Mouse (Mus musculus): ENCODE data around the gene Itfg2. TPM values are rescaled to one million over a fixed set of nuclear protein-coding genes. Genes with fewer than 3 reads are reported as not detected.

Itfg2 gene
- polyA plus RNA-seq, 1 experiment: 15.2 TPM

DNA sequence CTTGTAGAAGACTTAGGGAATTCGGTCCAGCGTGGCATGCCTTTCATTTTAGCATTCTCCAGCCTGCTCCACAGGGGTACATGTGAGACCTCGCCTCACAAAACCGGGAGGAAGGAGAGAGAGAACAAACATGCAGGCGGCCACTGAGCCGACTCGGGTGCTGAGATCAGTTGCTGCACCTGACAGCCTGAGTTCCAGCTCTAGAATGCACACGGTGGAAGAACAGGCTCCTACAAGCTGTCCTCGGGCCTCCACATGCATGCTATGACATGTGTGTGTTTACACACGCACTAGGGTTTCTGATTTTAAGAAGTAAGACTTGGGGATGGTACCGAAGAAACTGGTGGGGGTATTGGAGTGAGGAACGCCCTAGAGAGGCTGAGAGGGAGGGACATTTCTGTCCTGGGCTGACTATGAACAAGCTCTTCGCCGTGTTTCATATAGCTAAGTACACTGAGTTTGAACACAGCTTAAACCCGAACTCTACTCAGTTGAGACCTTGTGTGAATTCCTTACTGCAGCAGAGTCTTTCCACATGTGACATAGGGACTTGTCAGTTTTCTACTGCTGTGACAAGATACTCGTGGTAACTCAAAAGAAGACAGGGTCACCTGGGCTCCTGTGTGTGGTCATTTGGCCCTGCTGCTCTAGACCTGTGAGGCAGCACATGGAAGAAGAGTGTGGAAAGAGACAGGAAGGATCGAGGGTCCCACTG lies 48.2 kb downstream of the Itfg2 start:
- no peak overlapping the region for H3K4me3 ChIP-seq (ENCODE audit: insufficient read depth, low read length)
- H3K4me1 ChIP-seq (ENCODE audit: control insufficient read depth, insufficient read depth, low read length): no peaks in the 10 kb centered on the region
- no peak overlapping the region for H3K27ac ChIP-seq (ENCODE audit: insufficient read depth, low read length)
- no peak for TF ChIP-seq POLR2A (IDR thresholded peaks at IDR 0.05; ENCODE audit: low read depth, low read length)
- TF ChIP-seq CTCF (IDR thresholded peaks at IDR 0.05; ENCODE audit: borderline replicate concordance, insufficient read depth, low read length): no peak

DNA sequence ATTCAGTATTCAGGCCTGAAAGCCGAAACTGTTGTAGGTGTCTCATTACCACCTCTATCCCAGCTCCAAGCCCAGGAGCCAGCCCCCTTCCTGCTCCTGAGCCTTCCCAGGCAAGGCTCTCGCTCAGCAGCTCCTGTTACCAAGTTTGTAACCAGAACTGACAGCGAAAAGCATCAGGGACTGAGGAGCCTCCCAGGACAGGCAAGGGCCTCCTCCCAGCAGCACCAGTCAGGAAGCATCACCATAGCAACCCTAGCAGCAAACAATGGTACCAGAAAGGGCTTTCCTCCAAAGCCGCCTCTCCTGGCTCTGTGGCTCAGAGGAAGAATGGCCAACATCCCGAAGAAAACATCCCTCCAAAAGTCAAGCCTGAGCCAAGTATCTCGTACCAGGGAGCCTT lies 49.5 kb downstream of the Itfg2 start, which contains the start of the genes Tex52 and Gm44596:
Gene Tex52 (plus strand): TSS at position 265 of the 400 bp plus-strand sequence.
Gene Gm44596 (plus strand): TSS at position 312 of the 400 bp plus-strand sequence.
- Histone ChIP-seq H3K4me1 (ENCODE audit: control insufficient read depth, insufficient read depth, low read length) (no peaks in the 10 kb centered on the region), H3K27ac (ENCODE audit: insufficient read depth, low read length) (no peak within 1 kb of the TSS), H3K4me3 (ENCODE audit: insufficient read depth, low read length) (no peak within 1 kb of the TSS)
- TF ChIP-seq POLR2A (IDR thresholded peaks at IDR 0.05; ENCODE audit: low read depth, low read length) (no peak), CTCF (IDR thresholded peaks at IDR 0.05; ENCODE audit: borderline replicate concordance, insufficient read depth, low read length) (no peak)

DNA sequence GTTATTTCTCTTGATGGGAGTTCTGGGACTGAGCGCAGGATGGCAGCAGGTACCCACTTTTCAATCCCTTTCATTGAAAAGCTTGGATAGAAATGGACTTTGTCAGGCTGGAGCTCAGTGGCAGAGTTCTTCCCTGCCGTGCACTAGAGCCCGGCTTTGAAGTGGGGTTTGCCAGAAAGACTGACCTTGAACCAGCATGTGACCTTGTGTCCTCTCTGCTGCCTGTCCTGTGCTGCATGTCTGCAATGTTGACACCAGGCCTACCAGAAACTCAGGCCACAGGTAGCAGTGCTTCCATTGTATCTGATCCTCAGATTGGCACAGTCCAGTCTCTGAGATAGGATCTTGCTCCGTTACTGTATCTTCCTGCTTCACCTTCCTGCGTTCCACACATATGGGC lies 54.7 kb downstream of the Itfg2 start:
- Histone ChIP-seq H3K27ac (ENCODE audit: insufficient read depth, low read length) (no peak overlapping the region), H3K4me1 (ENCODE audit: control insufficient read depth, insufficient read depth, low read length) (0 out of 2 replicates have a peak, but pooled peaks cover 3% of the 10 kb centered on the region), H3K4me3 (ENCODE audit: insufficient read depth, low read length) (no peak overlapping the region)
- TF ChIP-seq CTCF (IDR thresholded peaks at IDR 0.05; ENCODE audit: borderline replicate concordance, insufficient read depth, low read length): no peak
- no peak for TF ChIP-seq POLR2A (IDR thresholded peaks at IDR 0.05; ENCODE audit: low read depth, low read length)

DNA sequence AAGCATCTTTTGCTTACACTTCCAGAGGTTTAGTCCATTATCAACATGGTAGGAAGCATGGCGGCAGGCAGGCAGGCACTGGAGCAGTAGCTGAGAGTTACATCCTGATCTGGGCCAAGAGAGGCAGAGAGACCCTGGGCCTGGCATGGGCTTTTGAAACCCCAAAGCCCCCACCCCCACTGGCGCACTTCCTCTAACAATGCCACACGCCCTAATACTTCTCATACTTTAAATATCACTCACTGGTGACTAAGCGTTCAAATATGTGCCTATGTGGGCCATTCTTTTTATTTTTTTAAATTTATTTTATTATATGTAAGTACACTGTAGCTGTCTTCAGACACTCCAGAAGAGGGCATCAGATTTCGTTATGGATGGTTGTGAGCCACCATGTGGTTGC lies 58.3 kb downstream of the Itfg2 start:
- no peak for TF ChIP-seq CTCF (IDR thresholded peaks at IDR 0.05; ENCODE audit: borderline replicate concordance, insufficient read depth, low read length)
- no peak for TF ChIP-seq POLR2A (IDR thresholded peaks at IDR 0.05; ENCODE audit: low read depth, low read length)
- Histone ChIP-seq H3K27ac (ENCODE audit: insufficient read depth, low read length) (no peak overlapping the region), H3K4me1 (ENCODE audit: control insufficient read depth, insufficient read depth, low read length) (peaks cover 7% of the 10 kb centered on the region; the same call in 1 of the 2 replicates), H3K4me3 (ENCODE audit: insufficient read depth, low read length) (no peak overlapping the region)

DNA sequence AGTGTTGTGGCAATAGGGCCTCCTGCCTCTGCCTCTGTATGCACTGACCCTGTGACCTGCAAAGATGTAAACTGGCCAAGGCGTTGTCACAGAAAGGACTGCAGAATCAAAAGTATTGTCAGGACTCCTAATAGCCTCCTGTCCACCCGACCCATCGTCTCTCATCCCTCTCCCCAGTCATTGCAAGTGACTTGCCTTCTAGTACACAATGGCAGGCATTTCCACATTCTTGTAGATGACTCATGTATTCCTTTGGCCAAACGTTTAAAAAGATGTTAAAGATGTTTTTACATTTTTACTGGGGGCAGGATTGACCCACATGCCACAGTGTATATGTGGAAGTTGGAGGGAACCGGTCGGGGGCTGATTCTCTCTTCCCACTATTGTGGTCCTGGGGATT lies 60.0 kb downstream of the Itfg2 start:
- Histone ChIP-seq H3K4me1 (ENCODE audit: control insufficient read depth, insufficient read depth, low read length) (peaks cover 12% of the 10 kb centered on the region; the same call in 1 of the 2 replicates), H3K27ac (ENCODE audit: insufficient read depth, low read length) (peak overlapping the region; percentile 70), H3K4me3 (ENCODE audit: insufficient read depth, low read length) (no peak overlapping the region)
- TF ChIP-seq CTCF (IDR thresholded peaks at IDR 0.05; ENCODE audit: borderline replicate concordance, insufficient read depth, low read length) (no peak), POLR2A (IDR thresholded peaks at IDR 0.05; ENCODE audit: low read depth, low read length) (0 out of 2 replicates have a peak, but pooled peaks have one; percentile 33)

DNA sequence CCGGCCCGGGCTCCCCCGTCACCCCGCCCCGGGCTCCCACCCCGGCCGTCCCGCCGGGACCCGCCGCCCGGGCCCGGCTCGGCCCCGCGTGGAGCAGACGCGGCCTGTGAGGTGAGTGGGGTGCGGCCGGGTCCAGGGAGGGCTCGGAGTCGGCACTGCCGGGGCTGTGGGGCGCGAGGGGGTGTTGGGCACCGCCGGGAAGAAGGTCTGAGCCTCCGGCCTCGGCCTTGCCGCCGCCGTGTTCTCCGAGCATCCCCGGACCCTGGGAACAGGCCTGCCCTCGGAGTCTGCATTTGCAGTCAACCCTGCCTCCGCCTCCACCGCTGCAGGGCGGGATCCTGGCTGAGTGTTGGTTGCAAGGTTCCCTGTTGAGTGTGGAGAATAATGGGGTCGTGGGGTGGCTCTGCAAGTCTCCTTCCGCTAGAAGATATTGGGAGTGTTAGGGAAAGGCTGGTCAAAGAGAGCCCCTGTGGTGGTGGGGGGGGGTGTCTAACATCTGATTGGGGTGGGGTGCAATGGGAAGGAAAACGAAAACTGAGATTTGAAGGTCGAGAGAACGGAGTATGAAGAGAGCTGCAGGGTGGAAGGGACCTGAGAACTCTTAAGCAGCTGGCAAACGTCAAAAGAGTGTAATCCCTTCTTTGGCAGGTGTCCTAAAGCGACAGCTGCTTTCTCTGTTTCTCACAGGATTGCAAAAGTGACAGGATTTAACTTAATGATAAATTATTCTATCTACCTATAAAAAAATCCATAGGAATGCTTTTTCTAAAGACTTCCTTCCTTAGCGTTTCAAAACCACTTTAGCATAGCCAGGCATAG lies 61.5 kb downstream of the Itfg2 start:
- peak overlapping the region; percentile 98 for H3K4me3 ChIP-seq (ENCODE audit: insufficient read depth, low read length)
- no peak for TF ChIP-seq CTCF (IDR thresholded peaks at IDR 0.05; ENCODE audit: borderline replicate concordance, insufficient read depth, low read length)
- no peak for TF ChIP-seq POLR2A (IDR thresholded peaks at IDR 0.05; ENCODE audit: low read depth, low read length)

DNA sequence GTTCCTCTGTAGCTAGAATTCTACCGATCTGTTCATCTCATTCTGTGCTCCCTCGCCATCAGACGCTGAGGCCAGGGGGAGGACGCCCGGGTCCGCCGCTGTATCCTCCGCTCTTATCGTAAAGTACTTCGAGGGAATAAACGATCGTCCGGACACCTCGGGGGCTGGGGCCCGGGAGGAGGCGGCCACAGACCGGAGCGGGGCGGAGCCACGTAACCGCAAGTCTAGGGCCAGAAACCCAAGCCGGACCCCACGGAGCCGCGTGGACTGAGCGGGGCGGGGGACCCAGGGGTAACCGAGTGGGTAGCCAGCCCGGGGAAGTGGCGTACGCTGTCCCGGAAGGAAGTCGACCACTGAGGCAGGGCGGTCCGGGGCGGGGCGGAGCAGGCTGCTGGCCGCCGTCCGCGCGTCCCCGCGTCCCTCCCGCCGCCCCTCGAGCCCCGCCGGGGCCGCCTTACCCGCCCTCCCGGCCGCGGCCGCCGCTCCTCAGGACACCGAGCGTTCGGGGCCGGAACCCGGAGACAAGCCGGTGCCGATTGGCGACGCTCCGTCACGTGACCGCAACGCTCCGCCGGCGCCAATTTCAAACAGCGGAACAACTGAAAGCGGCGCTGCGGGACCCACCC lies 62.2 kb downstream of the Itfg2 start, which contains the start of the genes Rhno1 and Foxm1:
Gene Rhno1 (minus strand): TSS at position 531 of the 626 bp plus-strand sequence.
Gene Foxm1 (plus strand): TSS at position 587 of the 626 bp plus-strand sequence.
- peak within 1 kb of the TSS; percentile 98 for H3K4me3 ChIP-seq (ENCODE audit: insufficient read depth, low read length)
- peak within 1 kb of the TSS; percentile 94 for H3K27ac ChIP-seq (ENCODE audit: insufficient read depth, low read length)
- TF ChIP-seq CTCF (IDR thresholded peaks at IDR 0.05; ENCODE audit: borderline replicate concordance, insufficient read depth, low read length) (no peak), POLR2A (IDR thresholded peaks at IDR 0.05; ENCODE audit: low read depth, low read length) (peak; percentile 58; the same call in 1 of the 2 replicates)
- peaks cover 12% of the 10 kb centered on the region; the same call in 1 of the 2 replicates for H3K4me1 ChIP-seq (ENCODE audit: control insufficient read depth, insufficient read depth, low read length)

More for the DNA sequence above, 61.5 kb downstream of the Itfg2 start:
- Histone ChIP-seq H3K4me1 (ENCODE audit: control insufficient read depth, insufficient read depth, low read length) (peaks cover 12% of the 10 kb centered on the region; the same call in 1 of the 2 replicates), H3K27ac (ENCODE audit: insufficient read depth, low read length) (peak overlapping the region; percentile 65)

DNA sequence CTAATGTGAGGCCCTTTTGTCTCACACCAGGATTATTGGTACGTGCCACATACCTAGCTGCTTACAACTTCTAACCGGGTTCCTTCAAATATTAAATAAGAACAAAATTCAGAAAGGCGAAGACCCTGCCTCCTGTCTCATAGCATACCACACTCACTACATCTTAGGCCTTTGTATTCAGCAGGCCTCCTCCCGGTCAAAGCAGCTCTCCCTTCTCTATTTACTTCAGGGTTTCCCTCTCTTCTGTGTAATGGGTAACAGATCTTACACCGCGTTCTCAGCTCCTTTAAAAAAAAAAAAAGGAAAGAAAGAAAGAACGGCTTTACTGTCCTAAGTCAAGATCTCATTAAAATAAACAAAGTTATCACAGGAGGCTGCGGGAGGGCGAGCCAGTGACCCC lies 62.8 kb downstream of the Itfg2 start:
- Histone ChIP-seq H3K4me1 (ENCODE audit: control insufficient read depth, insufficient read depth, low read length) (peaks cover 12% of the 10 kb centered on the region; the same call in 1 of the 2 replicates), H3K27ac (ENCODE audit: insufficient read depth, low read length) (peak overlapping the region; percentile 94), H3K4me3 (ENCODE audit: insufficient read depth, low read length) (peak overlapping the region; percentile 98)
- TF ChIP-seq CTCF (IDR thresholded peaks at IDR 0.05; ENCODE audit: borderline replicate concordance, insufficient read depth, low read length) (no peak), POLR2A (IDR thresholded peaks at IDR 0.05; ENCODE audit: low read depth, low read length) (no peak)

Other genes with a start within 250 kb of the Itfg2 start
- gene Tead4, start 124.1 kb downstream of the Itfg2 start, polyA plus RNA-seq (2011; ENCODE audit: insufficient read length, low read depth, missing spikeins): 3.0 and 4.2 TPM in 2 replicates
- 56.8 and 67.0 TPM in 2 replicates for gene Tulp3, start 69.1 kb downstream of the Itfg2 start, polyA plus RNA-seq (2011; ENCODE audit: insufficient read length, low read depth, missing spikeins)
- gene Rhno1, start 62.0 kb downstream of the Itfg2 start, polyA plus RNA-seq (2011; ENCODE audit: insufficient read length, low read depth, missing spikeins): 39.6 TPM in 2 replicates
- gene Foxm1, start 62.0 kb downstream of the Itfg2 start, polyA plus RNA-seq (2011; ENCODE audit: insufficient read length, low read depth, missing spikeins): 41.6 and 45.7 TPM in 2 replicates
- not detected in 2 replicates for gene Tex52, start 49.5 kb downstream of the Itfg2 start, polyA plus RNA-seq (2011; ENCODE audit: insufficient read length, low read depth, missing spikeins)
- not detected in 2 replicates for gene Gm44596, start 49.4 kb downstream of the Itfg2 start, polyA plus RNA-seq (2011; ENCODE audit: insufficient read length, low read depth, missing spikeins)
- gene Nrip2, start 25.6 kb downstream of the Itfg2 start, polyA plus RNA-seq (2011; ENCODE audit: insufficient read length, low read depth, missing spikeins): 3.5 and 9.1 TPM in 2 replicates
- 79.9 and 102 TPM in 2 replicates for gene Fkbp4, start 13.7 kb upstream of the Itfg2 start, polyA plus RNA-seq (2011; ENCODE audit: insufficient read length, low read depth, missing spikeins)
- not detected in 2 replicates for gene Pzp, start 101.8 kb upstream of the Itfg2 start, polyA plus RNA-seq (2011; ENCODE audit: insufficient read length, low read depth, missing spikeins)
- not detected in 2 replicates for gene A2ml1, start 156.7 kb upstream of the Itfg2 start, polyA plus RNA-seq (2011; ENCODE audit: insufficient read length, low read depth, missing spikeins)
- gene Klrb1a, start 198.6 kb upstream of the Itfg2 start, polyA plus RNA-seq (2011; ENCODE audit: insufficient read length, low read depth, missing spikeins): not detected in 2 replicates
- gene Clec2h, start 237.5 kb upstream of the Itfg2 start, polyA plus RNA-seq (2011; ENCODE audit: insufficient read length, low read depth, missing spikeins): not detected in 2 replicates

Data from embryonic fibroblast, embryonic 13.5 days (primary cell).